12 mouse cellular contexts compared by ENCODE assay signal in genomic region chr12:91787959-91788437, GRCm38 (mm10). TPM values are rescaled to one million over a fixed set of nuclear protein-coding genes. Genes with fewer than 3 reads are reported as not detected.
DNase-seq lines count a peak whose midpoint lies in the region; TF ChIP-seq lines count a peak whose summit lies in the region.
"Had no signal": no experiment of that assay in that cellular context is flagged by ENCODE, and none has a peak within 500 bp of the region (broad histone marks: within the 10 kb centered on the region; RNA-seq: fewer than 3 reads in every experiment).

Ston2 (minus strand) TSS chr12:91788387.

- TF ChIP-seq CTCF in kidney, adult 2 months (conservative IDR thresholded peaks at IDR 0.05; ENCODE audit: insufficient read depth, insufficient read length, low read depth, low read length): no peak
- TF ChIP-seq CTCF in testis, adult 2 months (IDR thresholded peaks at IDR 0.05; ENCODE audit: control insufficient read depth, insufficient read depth, insufficient replicate concordance, low read depth, low read length): no peak
- TF ChIP-seq CTCF in small intestine, adult 2 months (IDR thresholded peaks at IDR 0.05; ENCODE audit: extremely low read depth, insufficient read length, insufficient replicate concordance, low read depth, low read length): no peak

- no peak within 1 kb of the TSS for H3K4me3 ChIP-seq in kidney, adult 2 months (ENCODE audit: insufficient read depth, low read depth, low read length)
- H3K4me3 ChIP-seq in testis, adult 2 months (ENCODE audit: control insufficient read depth, low read depth, low read length): no peak within 1 kb of the TSS
- no peak within 1 kb of the TSS for H3K4me3 ChIP-seq in small intestine, adult 2 months (ENCODE audit: low read depth, low read length)
- H3K4me3 ChIP-seq: midbrain, embryonic 10.5 days had no signal

- H3K27ac ChIP-seq in kidney, adult 2 months (ENCODE audit: insufficient read depth, low read depth, low read length): no peak within 1 kb of the TSS
- no peak within 1 kb of the TSS for H3K27ac ChIP-seq in testis, adult 2 months (ENCODE audit: control insufficient read depth, insufficient read depth, low read depth, low read length)
- no peak within 1 kb of the TSS for H3K27ac ChIP-seq in small intestine, adult 2 months (ENCODE audit: insufficient read depth, low read depth, low read length)
- H3K27ac ChIP-seq: midbrain, embryonic 10.5 days had no signal

- H3K27me3 ChIP-seq in kidney, adult 2 months (replicated peaks; ENCODE audit: control insufficient read depth, insufficient read depth, low read length): no peaks in the 10 kb centered on the region
- H3K27me3 ChIP-seq in testis, adult 2 months (ENCODE audit: control insufficient read depth, insufficient read depth, low read length): no peaks in the 10 kb centered on the region
- H3K27me3 ChIP-seq in small intestine, adult 2 months (ENCODE audit: control insufficient read depth, insufficient read depth, low read length): no peaks in the 10 kb centered on the region

- 66% methylated on average over 9 of the region's 9 CpGs for WGBS in kidney, adult 2 months
- 67% methylated on average over 9 of the region's 9 CpGs for WGBS in small intestine, adult 2 months

- DNase-seq in kidney, adult 2 months: no peak
- DNase-seq in kidney, adult 11 months: no peak
- DNase-seq in testis, postnatal 10 days (ENCODE audit: low spot score): no peak
- no peak for DNase-seq in layer of hippocampus, postnatal 14 days (ENCODE audit: low spot score in 2 of 2)
- no peak for DNase-seq in embryo, embryonic 9.5 days (ENCODE audit: extremely low spot score)
- DNase-seq in cerebellum, postnatal 25 days: no peak
- DNase-seq: kidney, adult 8-10 months; thymus, postnatal 14 days had no signal

- TF ChIP-seq POLR2A in kidney, adult 2 months (IDR thresholded peaks at IDR 0.05; ENCODE audit: low read depth, low read length): no peak
- no peak for TF ChIP-seq POLR2A in testis, adult 2 months (IDR thresholded peaks at IDR 0.05; ENCODE audit: control insufficient read depth, low read depth, low read length)
- no peak for TF ChIP-seq POLR2A in small intestine, adult 2 months (IDR thresholded peaks at IDR 0.05; ENCODE audit: low read depth, low read length)

- no peaks in the 10 kb centered on the region for H3K4me1 ChIP-seq in kidney, adult 2 months (ENCODE audit: control insufficient read depth, insufficient read depth, low read length)
- H3K4me1 ChIP-seq in testis, adult 2 months (ENCODE audit: control insufficient read depth, insufficient read depth, low read length): peaks cover 8% of the 10 kb centered on the region
- no peaks in the 10 kb centered on the region; the same call in 1 of the 2 replicates for H3K4me1 ChIP-seq in small intestine, adult 2 months (ENCODE audit: control insufficient read depth, insufficient read depth, insufficient read length, low read length)
- H3K4me1 ChIP-seq: midbrain, embryonic 10.5 days had no signal

- H3K36me3 ChIP-seq in kidney, adult 2 months (ENCODE audit: control insufficient read depth, insufficient read depth, low read length): no peaks in the 10 kb centered on the region
- no peaks in the 10 kb centered on the region for H3K36me3 ChIP-seq in testis, adult 2 months (ENCODE audit: control insufficient read depth, insufficient read depth, low read length)
- no peaks in the 10 kb centered on the region for H3K36me3 ChIP-seq in small intestine, adult 2 months (ENCODE audit: control insufficient read depth, insufficient read depth, low read length)
- H3K36me3 ChIP-seq: midbrain, embryonic 10.5 days had no signal

RNA-seq across cellular contexts. Expression of gene Ston2, which starts in this region (rescaled TPM):
- polyA plus RNA-seq in kidney, adult 2 months (2012; rRNA removed): 23.3 and 42.8 TPM in 2 replicates
- polyA plus RNA-seq in testis, adult 2 months (2012; rRNA removed): 19.7 and 24.3 TPM in 2 replicates
- 10 to 100 TPM; 24.7 to 33.3 TPM for total RNA-seq in layer of hippocampus, postnatal 14 days (2021)
- polyA plus RNA-seq in small intestine, adult 2 months (2012; rRNA removed): 5.9 and 13.1 TPM in 2 replicates
- total RNA-seq: MEL had no signal
